Mouse (Mus musculus) WW6 (cell line): ENCODE data around the gene Trim66.

Experiments
- DNase-seq: peaks from one replicate; pipeline ENCODE4 v3.0.0-alpha.2; 2013; ENCODE audit warnings: low read depth, low spot score

Trim66 gene

DNA sequence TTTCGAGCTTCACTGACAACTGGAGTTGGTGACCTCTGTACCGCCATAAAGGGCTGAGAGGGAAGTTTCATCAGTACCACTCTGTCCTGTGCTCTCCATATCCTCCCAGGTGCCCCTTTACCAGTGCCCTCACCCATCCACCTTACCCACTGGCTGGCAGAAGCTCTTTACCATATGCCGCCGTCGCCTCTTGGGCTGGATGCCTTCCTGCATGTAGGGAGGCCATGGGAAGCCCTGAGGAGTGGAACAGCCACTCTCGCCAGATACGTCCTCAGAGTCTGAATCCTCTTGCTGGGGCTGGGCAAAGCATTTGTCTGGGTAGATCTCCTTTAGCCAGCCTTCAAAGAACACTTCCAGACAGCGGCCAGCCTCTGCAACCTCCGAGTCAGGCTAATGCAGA lies 53.1 kb downstream of the Trim66 start:
- no peak for DNase-seq

DNA sequence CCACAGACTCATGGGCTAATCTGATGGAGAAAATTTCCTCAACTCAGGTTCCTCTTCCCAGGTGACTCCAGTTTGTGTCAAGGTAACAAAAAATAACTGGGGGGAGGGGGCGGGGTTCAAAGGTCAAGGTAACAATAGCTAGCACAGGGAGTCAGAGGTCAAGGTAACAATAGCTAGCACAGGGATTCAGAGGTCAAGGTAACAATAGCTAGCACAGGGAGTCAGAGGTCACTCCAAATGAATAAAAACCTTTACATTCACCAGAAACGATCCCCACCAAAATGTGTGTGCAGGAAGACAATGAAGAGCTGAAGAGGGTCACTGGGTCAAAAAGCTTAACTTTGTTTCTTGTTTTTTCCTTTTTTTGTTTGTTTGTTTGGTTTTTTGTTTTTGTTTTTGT lies 59.9 kb downstream of the Trim66 start:
- no peak for DNase-seq

DNA sequence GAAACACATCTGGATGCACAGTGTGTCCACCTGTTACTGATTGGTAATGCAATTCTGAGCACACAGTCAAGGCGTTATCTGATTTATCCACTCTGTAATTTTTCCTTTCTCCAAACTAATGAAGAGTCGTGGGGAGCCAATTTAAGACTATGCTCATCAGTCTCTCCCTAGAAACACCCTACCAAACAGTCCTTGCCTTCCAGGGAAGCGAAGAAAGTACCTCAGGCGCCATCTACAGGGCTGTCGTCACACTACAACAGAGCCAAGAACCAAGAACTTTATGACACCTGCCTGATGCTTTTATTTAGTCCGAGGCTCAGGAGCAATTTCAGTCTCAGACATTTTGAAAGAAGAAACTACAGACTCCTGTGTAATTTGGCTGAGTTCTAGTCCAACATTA lies 62.9 kb downstream of the Trim66 start:
- DNase-seq, result peak; percentile 13

DNA sequence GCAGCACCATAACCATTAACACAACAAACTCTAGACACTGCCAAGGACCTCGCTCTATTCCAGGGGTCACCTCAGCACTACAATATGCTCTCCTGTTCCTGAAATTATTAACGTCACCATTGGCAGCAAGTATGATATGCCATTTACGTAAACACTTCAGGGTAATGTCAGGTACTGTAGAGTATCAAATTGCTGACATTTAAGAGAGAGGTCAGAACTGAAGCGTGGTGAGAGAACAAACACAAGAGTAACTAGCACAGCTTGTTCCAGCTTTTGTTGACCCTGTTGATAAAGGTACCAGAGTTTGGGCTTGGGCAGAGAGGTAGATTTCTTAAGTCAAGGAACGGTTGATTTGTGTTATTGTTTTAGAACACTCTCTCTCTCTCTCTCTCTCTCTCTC lies 65.2 kb downstream of the Trim66 start:
- DNase-seq, result no peak

DNA sequence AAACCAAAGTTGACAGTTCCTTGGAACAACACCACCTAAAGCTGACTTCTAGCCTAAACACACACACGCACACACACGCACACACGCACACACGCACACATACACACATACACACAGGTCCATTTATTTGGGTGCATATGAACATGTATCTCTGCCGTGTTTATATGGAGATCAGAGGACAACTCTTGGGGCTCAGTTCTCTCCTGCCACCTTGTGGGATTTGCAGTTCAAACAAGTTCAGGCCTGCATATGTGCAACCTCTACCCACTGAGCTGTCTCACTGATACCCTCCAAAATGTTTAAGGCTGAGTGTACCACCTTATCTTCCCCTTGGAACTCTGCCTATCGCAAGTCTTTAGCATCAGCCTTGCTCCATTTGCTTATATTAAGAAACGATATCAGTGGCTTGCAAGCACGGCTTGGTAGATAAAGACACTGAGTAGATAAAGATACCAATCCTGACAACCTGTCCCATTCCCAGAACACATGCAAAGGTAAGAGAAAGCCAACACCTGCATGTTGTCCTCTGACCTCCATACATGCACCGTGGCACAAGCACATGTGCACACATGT lies 67.2 kb downstream of the Trim66 start:
- no peak for DNase-seq

DNA sequence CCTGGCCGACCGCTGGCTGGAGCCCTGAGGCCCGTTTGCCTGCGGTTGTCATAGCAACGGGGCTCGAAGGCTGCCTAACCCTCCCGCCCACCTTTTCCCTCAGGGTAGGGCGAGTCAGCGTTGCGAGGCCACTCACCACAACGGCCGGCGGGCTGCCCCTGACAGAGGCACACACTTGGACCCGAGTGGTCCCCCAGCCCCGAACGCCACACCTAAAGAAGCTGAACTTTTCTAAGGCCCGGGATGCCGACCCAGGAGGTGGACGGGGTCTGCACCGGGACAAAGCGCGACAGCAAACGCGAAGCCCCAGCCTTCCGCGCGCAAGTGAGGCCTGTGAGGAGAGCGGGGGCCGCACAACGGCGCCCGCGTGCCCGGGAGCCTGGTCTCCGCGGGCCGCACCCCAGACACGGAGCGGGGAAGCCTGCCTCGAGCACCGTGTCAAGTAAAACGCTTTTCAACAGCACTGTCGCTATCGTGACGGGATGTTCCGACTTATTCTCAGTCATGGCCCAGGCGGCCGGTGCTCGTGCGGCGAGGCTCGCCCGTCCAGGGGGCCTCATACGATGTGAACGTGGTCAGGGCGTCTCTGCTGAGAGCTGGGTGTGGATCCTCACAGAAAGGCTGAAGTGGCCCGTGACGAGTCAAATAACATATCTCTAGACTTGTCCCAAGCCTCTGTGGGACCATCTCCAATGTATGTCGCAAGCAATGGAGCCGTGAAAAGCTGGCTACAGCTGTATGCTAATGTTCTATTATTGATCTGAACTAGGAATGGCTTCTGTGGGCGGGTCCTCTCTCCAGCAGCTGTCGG lies 68.9 kb downstream of the Trim66 start, which contains the start of gene Stk33:
Stk33 (minus strand) TSS at position 301 of the 811 bp plus-strand sequence.
- peak; percentile 40 for DNase-seq

DNA sequence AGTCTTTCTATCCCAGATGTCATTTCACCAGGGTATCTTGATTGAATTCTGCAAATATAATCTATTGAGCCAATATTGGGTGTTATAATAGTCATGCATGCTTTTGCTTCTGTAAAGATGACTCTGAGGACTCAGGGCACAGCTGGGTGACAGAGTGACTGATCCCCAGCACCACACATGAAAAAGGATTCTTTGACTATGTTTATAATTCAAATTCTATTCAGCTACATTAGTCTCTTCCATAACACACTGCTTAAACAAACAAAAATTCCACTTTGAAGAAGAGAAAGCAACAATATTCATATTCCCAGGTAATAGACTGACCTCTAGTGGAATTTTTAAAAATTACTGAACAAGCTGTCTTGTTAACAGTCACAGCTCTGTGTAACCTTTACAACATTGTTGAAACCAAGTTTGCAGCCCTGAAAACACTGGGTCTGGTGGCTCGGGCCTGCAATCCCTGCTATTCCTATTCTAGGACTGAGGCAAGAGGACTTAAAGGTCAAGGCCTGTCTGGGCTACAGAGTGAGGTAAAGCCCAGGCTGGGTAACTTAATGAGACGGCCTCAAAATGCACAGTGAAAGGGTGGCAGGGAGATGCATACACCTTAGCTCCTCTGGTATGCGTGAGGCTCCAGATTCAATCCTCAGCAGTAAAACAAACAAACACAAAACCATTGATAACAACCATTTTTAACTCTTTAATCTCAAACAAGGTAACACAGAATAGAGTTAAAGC lies 83.3 kb downstream of the Trim66 start:
- DNase-seq, result no peak

DNA sequence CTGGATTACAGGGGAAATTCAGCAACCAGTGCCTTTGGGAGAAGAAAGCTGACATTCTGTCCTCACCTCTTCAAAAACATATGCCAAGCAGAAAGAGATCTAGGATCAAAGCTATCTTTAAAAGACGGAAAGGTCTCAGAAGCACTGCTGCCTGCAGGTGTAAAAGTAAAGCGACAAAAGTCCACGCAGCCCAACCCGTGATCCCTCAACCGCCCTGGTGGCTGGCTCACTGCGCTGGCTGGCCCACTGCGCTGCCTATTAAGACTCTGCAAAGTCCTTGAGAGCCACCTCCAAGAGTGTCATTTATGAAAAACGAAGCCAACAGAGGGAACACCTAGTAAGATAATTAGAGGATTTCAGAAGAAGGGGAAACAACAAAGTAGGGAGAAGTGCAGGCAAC lies 85.1 kb downstream of the Trim66 start:
- no peak for DNase-seq

DNA sequence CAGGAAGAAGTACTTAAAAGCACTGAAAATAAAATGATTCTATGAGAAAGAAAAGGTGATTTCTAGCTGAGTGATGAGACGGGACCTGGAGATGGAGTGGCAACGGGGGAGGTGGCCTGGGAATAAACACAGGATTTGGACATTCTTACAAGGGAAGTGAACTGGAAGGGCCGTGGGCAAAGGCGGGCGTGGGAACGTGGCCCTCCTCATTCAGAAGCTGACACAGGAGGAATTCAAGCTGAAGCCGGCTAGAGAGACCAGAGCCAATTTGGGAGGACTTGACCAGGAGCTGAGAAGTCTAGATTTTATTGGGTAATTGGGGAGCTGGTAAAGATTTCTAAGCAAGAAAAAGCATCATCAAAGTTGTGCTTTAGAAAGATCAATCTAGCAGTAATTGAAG lies 102.4 kb downstream of the Trim66 start:
- no peak for DNase-seq

DNA sequence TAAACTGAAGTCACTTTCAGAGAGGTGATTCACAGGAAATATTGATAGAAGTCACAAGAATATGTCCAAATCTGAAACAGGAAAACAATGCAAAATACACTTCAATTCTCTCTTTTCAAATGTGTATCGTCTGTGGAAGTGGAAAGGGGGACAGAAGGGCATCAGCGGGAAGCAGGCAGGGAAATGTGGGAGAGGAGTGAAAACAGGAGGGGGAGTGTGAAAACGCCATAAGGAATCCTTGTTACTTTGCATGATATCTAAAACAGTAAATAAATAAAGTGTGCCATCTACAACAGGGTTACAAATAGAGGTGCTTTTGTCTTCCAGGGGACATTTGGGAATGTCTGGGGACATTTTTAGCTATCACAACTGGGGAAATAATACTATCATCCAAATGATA lies 108.6 kb downstream of the Trim66 start:
- DNase-seq, result no peak
